In the genomic region with DNA sequence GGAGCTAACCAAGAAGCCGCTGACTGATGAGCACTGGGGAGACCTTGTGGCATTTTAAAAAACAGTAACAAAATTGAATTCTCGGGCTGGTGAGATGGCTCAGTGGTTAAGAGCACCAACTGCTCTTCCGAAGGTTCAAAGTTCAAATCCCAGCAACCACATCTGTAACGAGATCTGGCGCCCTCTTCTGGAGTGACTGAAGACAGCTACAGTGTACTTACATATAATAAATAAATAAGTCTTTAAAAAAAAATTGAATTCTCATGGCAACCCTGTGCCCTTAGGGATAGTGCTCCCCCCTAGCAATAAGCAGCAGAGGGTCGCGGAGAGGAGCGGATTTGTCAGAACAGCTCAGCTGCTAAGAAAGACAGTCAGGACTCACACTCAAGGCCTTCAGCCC, we compare ENCODE assay signal across 24 mouse cellular contexts. TPM values are rescaled to one million over a fixed set of nuclear protein-coding genes. Genes with fewer than 3 reads are reported as not detected.
DNase-seq lines count a peak whose midpoint lies in the region; ATAC-seq and TF ChIP-seq lines count a peak whose summit lies in the region.
"Had no signal": no experiment of that assay in that cellular context is flagged by ENCODE, and none has a peak within 500 bp of the region (broad histone marks: within the 10 kb centered on the region; RNA-seq: fewer than 3 reads in every experiment).

No protein-coding gene starts in this region.

- TF ChIP-seq CTCF in hindbrain, postnatal 0 days (IDR thresholded peaks at IDR 0.05; ENCODE audit: low read depth): peak; percentile 20; the same call in 1 of the 2 replicates
- TF ChIP-seq CTCF in liver, embryonic 14.5 days (IDR thresholded peaks at IDR 0.05; ENCODE audit: low read depth): peak; percentile 46; the same call in 1 of the 2 replicates
- peak; percentile 11; the same call in 1 of the 2 replicates for TF ChIP-seq CTCF in small intestine, adult 2 months (IDR thresholded peaks at IDR 0.05; ENCODE audit: extremely low read depth, insufficient read length, insufficient replicate concordance, low read depth, low read length)

- no peaks in the 10 kb centered on the region for H3K9me3 ChIP-seq in hindbrain, postnatal 0 days (ENCODE audit: low read length)
- no peaks in the 10 kb centered on the region for H3K9me3 ChIP-seq in hindbrain, embryonic 12.5 days (replicated peaks)
- no peaks in the 10 kb centered on the region for H3K9me3 ChIP-seq in liver, embryonic 14.5 days (ENCODE audit: control insufficient read depth, low read length)
- H3K9me3 ChIP-seq in liver, embryonic 11.5 days (ENCODE audit: control insufficient read depth, low read length): no peaks in the 10 kb centered on the region
- H3K9me3 ChIP-seq: embryonic facial prominence, embryonic 13.5 days; forebrain, embryonic 15.5 days; limb, embryonic 13.5 days had no signal

- no peak overlapping the region for H3K4me2 ChIP-seq in hindbrain, postnatal 0 days (ENCODE audit: low read depth, low read length)
- H3K4me2 ChIP-seq in hindbrain, embryonic 12.5 days (replicated peaks): no peak overlapping the region
- H3K4me2 ChIP-seq in liver, embryonic 14.5 days (ENCODE audit: low read depth): no peak overlapping the region
- no peak overlapping the region for H3K4me2 ChIP-seq in liver, embryonic 11.5 days
- H3K4me2 ChIP-seq: embryonic facial prominence, embryonic 13.5 days; forebrain, embryonic 15.5 days; heart, embryonic 11.5 days; hindbrain, embryonic 14.5 days; limb, embryonic 13.5 days had no signal

- no peak overlapping the region for H3K4me3 ChIP-seq in hindbrain, postnatal 0 days (ENCODE audit: low read length)
- H3K4me3 ChIP-seq in hindbrain, embryonic 12.5 days: no peak overlapping the region
- no peak overlapping the region for H3K4me3 ChIP-seq in liver, embryonic 14.5 days (ENCODE audit: insufficient read depth in 1 of 2, low read depth in 2 of 2, low read length in 2 of 2)
- H3K4me3 ChIP-seq in liver, embryonic 11.5 days (ENCODE audit: low read depth, low read length): no peak overlapping the region
- no peak overlapping the region for H3K4me3 ChIP-seq in small intestine, adult 2 months (ENCODE audit: low read depth, low read length)
- H3K4me3 ChIP-seq: embryonic facial prominence, embryonic 13.5 days; forebrain, embryonic 15.5 days; limb, embryonic 13.5 days had no signal

- peaks cover 22% of the 10 kb centered on the region for H3K27me3 ChIP-seq in hindbrain, postnatal 0 days (ENCODE audit: insufficient read depth, low read length)
- H3K27me3 ChIP-seq in hindbrain, embryonic 12.5 days: peaks cover 45% of the 10 kb centered on the region
- H3K27me3 ChIP-seq in liver, embryonic 14.5 days (ENCODE audit: control insufficient read depth, insufficient read depth, low read length): peaks cover 26% of the 10 kb centered on the region
- peaks cover 32% of the 10 kb centered on the region for H3K27me3 ChIP-seq in liver, embryonic 11.5 days (replicated peaks; ENCODE audit: control insufficient read depth, insufficient read depth, low read length)
- peaks cover 4% of the 10 kb centered on the region for H3K27me3 ChIP-seq in small intestine, adult 2 months (ENCODE audit: control insufficient read depth, insufficient read depth, low read length)

- whole genome bisulfite sequencing in hindbrain, postnatal 0 days: 91% methylated on average over 8 of the region's 8 CpGs
- WGBS in hindbrain, embryonic 12.5 days: 89% methylated on average over 8 of the region's 8 CpGs
- WGBS in liver, embryonic 14.5 days (ENCODE audit: insufficient replicate concordance): 67% methylated on average over 8 of the region's 8 CpGs
- WGBS in liver, embryonic 11.5 days: 79% methylated on average over 8 of the region's 8 CpGs
- 72% methylated on average over 8 of the region's 8 CpGs for WGBS in small intestine, adult 2 months

- no peak overlapping the region for H3K27ac ChIP-seq in hindbrain, postnatal 0 days
- no peak overlapping the region for H3K27ac ChIP-seq in hindbrain, embryonic 12.5 days
- H3K27ac ChIP-seq in liver, embryonic 14.5 days: no peak overlapping the region
- H3K27ac ChIP-seq in liver, embryonic 11.5 days (ENCODE audit: low read depth, low read length): no peak overlapping the region
- H3K27ac ChIP-seq in small intestine, adult 2 months (ENCODE audit: insufficient read depth, low read depth, low read length): no peak overlapping the region
- H3K27ac ChIP-seq: embryonic facial prominence, embryonic 13.5 days; forebrain, embryonic 15.5 days; hindbrain, embryonic 14.5 days; limb, embryonic 13.5 days had no signal

- DNase-seq in hindbrain, postnatal 0 days (ENCODE audit: low spot score): no peak
- no peak for DNase-seq in liver, embryonic 14.5 days (ENCODE audit: low read depth in 3 of 3, low spot score in 3 of 3)
- no peak for DNase-seq in liver, embryonic 11.5 days (ENCODE audit: low spot score)
- peak; percentile 23 for DNase-seq in A20 (ENCODE audit: low read depth, low spot score)
- DNase-seq: adrenal gland, postnatal 25 days; cerebellum, adult 11 months; cerebellum, postnatal 14 days; heart, postnatal 10 days; kidney, adult 11 months; kidney, postnatal 4 days; lung, postnatal 4 days; right cerebral cortex, postnatal 4 days; thymus, postnatal 14 days had no signal

- no peaks in the 10 kb centered on the region for H3K4me1 ChIP-seq in hindbrain, postnatal 0 days (ENCODE audit: insufficient read depth, low read length)
- peaks cover 14% of the 10 kb centered on the region for H3K4me1 ChIP-seq in hindbrain, embryonic 12.5 days
- no peaks in the 10 kb centered on the region for H3K4me1 ChIP-seq in liver, embryonic 14.5 days (replicated peaks; ENCODE audit: control insufficient read depth in 2 of 2, insufficient read depth in 2 of 2, low read length in 1 of 2)
- H3K4me1 ChIP-seq in liver, embryonic 11.5 days (replicated peaks; ENCODE audit: control insufficient read depth, insufficient read depth, low read length): peaks cover 7% of the 10 kb centered on the region; the same call in 1 of the 2 replicates
- H3K4me1 ChIP-seq in small intestine, adult 2 months (ENCODE audit: control insufficient read depth, insufficient read depth, insufficient read length, low read length): peaks cover 8% of the 10 kb centered on the region

- no peak overlapping the region for H3K9ac ChIP-seq in hindbrain, postnatal 0 days (replicated peaks; ENCODE audit: low read length)
- H3K9ac ChIP-seq in hindbrain, embryonic 12.5 days: no peak overlapping the region
- H3K9ac ChIP-seq in liver, embryonic 14.5 days (replicated peaks): no peak overlapping the region
- H3K9ac ChIP-seq in liver, embryonic 11.5 days (ENCODE audit: low read depth, low read length): no peak overlapping the region
- H3K9ac ChIP-seq: embryonic facial prominence, embryonic 13.5 days; forebrain, embryonic 15.5 days; hindbrain, embryonic 14.5 days had no signal

- H3K36me3 ChIP-seq in hindbrain, postnatal 0 days (ENCODE audit: insufficient read depth, low read length): no peaks in the 10 kb centered on the region
- H3K36me3 ChIP-seq in hindbrain, embryonic 12.5 days: no peaks in the 10 kb centered on the region
- no peaks in the 10 kb centered on the region for H3K36me3 ChIP-seq in liver, embryonic 14.5 days (replicated peaks; ENCODE audit: control insufficient read depth, insufficient read depth, low read depth)
- no peaks in the 10 kb centered on the region for H3K36me3 ChIP-seq in liver, embryonic 11.5 days (ENCODE audit: control insufficient read depth, insufficient read depth, low read length)
- no peaks in the 10 kb centered on the region for H3K36me3 ChIP-seq in small intestine, adult 2 months (ENCODE audit: control insufficient read depth, insufficient read depth, low read length)
- H3K36me3 ChIP-seq: embryonic facial prominence, embryonic 13.5 days; forebrain, embryonic 15.5 days; limb, embryonic 13.5 days had no signal

- TF ChIP-seq POLR2A in small intestine, adult 2 months (IDR thresholded peaks at IDR 0.05; ENCODE audit: low read depth, low read length): no peak

- TF ChIP-seq EP300 in liver, embryonic 14.5 days (IDR thresholded peaks at IDR 0.05; ENCODE audit: low read depth): no peak

- ATAC-seq in hindbrain, postnatal 0 days: no peak
- no peak for ATAC-seq in hindbrain, embryonic 12.5 days (ENCODE audit: low FRiP score)
- ATAC-seq in liver, embryonic 14.5 days (ENCODE audit: insufficient read depth): no peak
- no peak for ATAC-seq in liver, embryonic 11.5 days (replicated peaks; ENCODE audit: low FRiP score)
- ATAC-seq in granulocyte monocyte progenitor cell, adult 5-6 weeks (replicated peaks; ENCODE audit: poor library complexity, severe bottlenecking): no peak
- ATAC-seq: forebrain, embryonic 15.5 days had no signal

RNA-seq across cellular contexts. Expression of a gene that starts 5.7 kb away (rescaled TPM):
- total RNA-seq in hindbrain, postnatal 0 days (2014; rRNA removed): 0.29 and 0.63 TPM in 2 replicates
- 0.20 and 0.45 TPM in 2 replicates for polyA plus RNA-seq in hindbrain, postnatal 0 days (2015; fragmentation: Nextera tagmentation; extraction: Ambion mirVana)
- polyA plus RNA-seq in hindbrain, embryonic 12.5 days (2016; fragmentation: Nextera tagmentation; extraction: Ambion mirVana): 0.05 and 0.12 TPM in 2 replicates
- 0.36 and 0.42 TPM in 2 replicates for polyA plus RNA-seq in liver, embryonic 14.5 days (2012; rRNA removed)
- polyA plus RNA-seq in liver, embryonic 14.5 days (2014; fragmentation: Nextera tagmentation; extraction: Ambion mirVana): 0.09 and 0.29 TPM in 2 replicates
- polyA plus RNA-seq in liver, embryonic 11.5 days (2014; fragmentation: Nextera tagmentation; extraction: Ambion mirVana): 0.56 and 0.89 TPM in 2 replicates
- polyA plus RNA-seq in small intestine, adult 2 months (2012; rRNA removed): 539 and 1,655 TPM in 2 replicates
- 4.4 and 5.4 TPM in 2 replicates for total RNA-seq in granulocyte monocyte progenitor cell, adult 5-6 weeks (2014; fragmentation: Nextera tagmentation)
- 1.1 and 2.1 TPM in 2 replicates for total RNA-seq in granulocyte monocyte progenitor cell, adult 5-6 weeks (2017)
- polyA plus RNA-seq: C2C12; hindbrain, embryonic 14.5 days had no signal

RNA-seq across cellular contexts. Expression of a gene that starts 35.9 kb away (rescaled TPM):
- total RNA-seq in hindbrain, postnatal 0 days (2014; rRNA removed): 2.0 and 2.5 TPM in 2 replicates
- 2.7 and 3.7 TPM in 2 replicates for polyA plus RNA-seq in hindbrain, postnatal 0 days (2015; fragmentation: Nextera tagmentation; extraction: Ambion mirVana)
- polyA plus RNA-seq in hindbrain, embryonic 12.5 days (2016; fragmentation: Nextera tagmentation; extraction: Ambion mirVana): 2.3 and 4.2 TPM in 2 replicates
- 20.6 and 25.1 TPM in 2 replicates for polyA plus RNA-seq in liver, embryonic 14.5 days (2012; rRNA removed)
- 45.3 and 48.8 TPM in 2 replicates for polyA plus RNA-seq in liver, embryonic 14.5 days (2014; fragmentation: Nextera tagmentation; extraction: Ambion mirVana)
- 39.5 and 45.9 TPM in 2 replicates for polyA plus RNA-seq in liver, embryonic 11.5 days (2014; fragmentation: Nextera tagmentation; extraction: Ambion mirVana)
- polyA plus RNA-seq in small intestine, adult 2 months (2012; rRNA removed): 0.72 and 2.2 TPM in 2 replicates
- total RNA-seq in granulocyte monocyte progenitor cell, adult 5-6 weeks (2014; fragmentation: Nextera tagmentation): 7.1 and 10.4 TPM in 2 replicates
- 3.5 and 7.8 TPM in 2 replicates for total RNA-seq in granulocyte monocyte progenitor cell, adult 5-6 weeks (2017)

RNA-seq across cellular contexts. Expression of a gene that starts 40.0 kb away (rescaled TPM):
- 1.6 and 2.1 TPM in 2 replicates for total RNA-seq in hindbrain, postnatal 0 days (2014; rRNA removed)
- polyA plus RNA-seq in hindbrain, postnatal 0 days (2015; fragmentation: Nextera tagmentation; extraction: Ambion mirVana): 1.5 and 1.8 TPM in 2 replicates
- polyA plus RNA-seq in hindbrain, embryonic 12.5 days (2016; fragmentation: Nextera tagmentation; extraction: Ambion mirVana): 4.0 and 6.1 TPM in 2 replicates
- polyA plus RNA-seq in liver, embryonic 14.5 days (2012; rRNA removed): 9.4 and 10.5 TPM in 2 replicates
- polyA plus RNA-seq in liver, embryonic 14.5 days (2014; fragmentation: Nextera tagmentation; extraction: Ambion mirVana): 7.5 and 9.3 TPM in 2 replicates
- polyA plus RNA-seq in liver, embryonic 11.5 days (2014; fragmentation: Nextera tagmentation; extraction: Ambion mirVana): 15.6 and 18.7 TPM in 2 replicates
- polyA plus RNA-seq in small intestine, adult 2 months (2012; rRNA removed): 140 and 268 TPM in 2 replicates
- total RNA-seq in granulocyte monocyte progenitor cell, adult 5-6 weeks (2014; fragmentation: Nextera tagmentation): 4.2 and 11.3 TPM in 2 replicates
- total RNA-seq in granulocyte monocyte progenitor cell, adult 5-6 weeks (2017): 2.8 and 4.1 TPM in 2 replicates

RNA-seq across cellular contexts. Expression of a gene that starts 47.9 kb away (rescaled TPM):
- not detected in 2 replicates for total RNA-seq in hindbrain, postnatal 0 days (2014; rRNA removed)
- polyA plus RNA-seq in hindbrain, postnatal 0 days (2015; fragmentation: Nextera tagmentation; extraction: Ambion mirVana): 0.35 and 0.43 TPM in 2 replicates
- 1.3 TPM in 2 replicates for polyA plus RNA-seq in hindbrain, embryonic 12.5 days (2016; fragmentation: Nextera tagmentation; extraction: Ambion mirVana)
- polyA plus RNA-seq in liver, embryonic 14.5 days (2012; rRNA removed): 1.5 and 1.8 TPM in 2 replicates
- 2.0 and 2.2 TPM in 2 replicates for polyA plus RNA-seq in liver, embryonic 14.5 days (2014; fragmentation: Nextera tagmentation; extraction: Ambion mirVana)
- polyA plus RNA-seq in liver, embryonic 11.5 days (2014; fragmentation: Nextera tagmentation; extraction: Ambion mirVana): 3.5 and 3.6 TPM in 2 replicates
- 8.8 and 9.7 TPM in 2 replicates for polyA plus RNA-seq in small intestine, adult 2 months (2012; rRNA removed)
- 0.88 and 2.3 TPM in 2 replicates for total RNA-seq in granulocyte monocyte progenitor cell, adult 5-6 weeks (2014; fragmentation: Nextera tagmentation)
- 0.69 TPM in 1 of 2 replicates, not detected in the other for total RNA-seq in granulocyte monocyte progenitor cell, adult 5-6 weeks (2017)
- total RNA-seq: adrenal gland, postnatal 25 days; layer of hippocampus, postnatal 14 days; left cerebral cortex, postnatal 10 days had no signal
- polyA plus RNA-seq: hindbrain, embryonic 14.5 days had no signal

RNA-seq across cellular contexts. Expression of a gene that starts 49.4 kb away (rescaled TPM):
- 22.5 and 34.6 TPM in 2 replicates for total RNA-seq in hindbrain, postnatal 0 days (2014; rRNA removed)
- polyA plus RNA-seq in hindbrain, postnatal 0 days (2015; fragmentation: Nextera tagmentation; extraction: Ambion mirVana): 18.0 and 18.8 TPM in 2 replicates
- 27.1 and 28.8 TPM in 2 replicates for polyA plus RNA-seq in hindbrain, embryonic 12.5 days (2016; fragmentation: Nextera tagmentation; extraction: Ambion mirVana)
- polyA plus RNA-seq in liver, embryonic 14.5 days (2012; rRNA removed): 12.4 and 12.9 TPM in 2 replicates
- 9.7 and 12.4 TPM in 2 replicates for polyA plus RNA-seq in liver, embryonic 14.5 days (2014; fragmentation: Nextera tagmentation; extraction: Ambion mirVana)
- polyA plus RNA-seq in liver, embryonic 11.5 days (2014; fragmentation: Nextera tagmentation; extraction: Ambion mirVana): 36.1 and 36.4 TPM in 2 replicates
- polyA plus RNA-seq in small intestine, adult 2 months (2012; rRNA removed): 24.3 and 40.8 TPM in 2 replicates
- 21.9 and 22.5 TPM in 2 replicates for total RNA-seq in granulocyte monocyte progenitor cell, adult 5-6 weeks (2014; fragmentation: Nextera tagmentation)
- total RNA-seq in granulocyte monocyte progenitor cell, adult 5-6 weeks (2017): 8.5 and 18.6 TPM in 2 replicates

Comparison
In these comparisons a context has a peak if more than half of its experiments do, and no peak if none do; other contexts are left out.
1. RNA of a gene that starts 5.7 kb away (polyA plus RNA-seq): 539 to 1,655 TPM in small intestine, adult 2 months; 0.56 to 0.89 TPM in liver, embryonic 11.5 days, 0.09 to 0.42 TPM in liver, embryonic 14.5 days, 0.20 to 0.45 TPM in hindbrain, postnatal 0 days and 0.05 to 0.12 TPM in hindbrain, embryonic 12.5 days; every median in the first group is over 100 times any median in the second.
2. Peak in every context shown above with its lines, with median percentiles within 50 percentile points of each other: CTCF ChIP-seq.